Mouse (Mus musculus) ES-Bruce4 (cell line): ENCODE data around the gene Ern1.

Experiments used
- CTCF ChIP-seq: IDR thresholded peaks from one replicate; pipeline ENCODE4 v1.8.1; 2011; ENCODE audit warnings: low read depth, low read length
- EP300 ChIP-seq: IDR thresholded peaks from 2 replicates; pipeline ENCODE4 v1.6.1; 2011; ENCODE audit warnings: low read depth, low read length; ENCODE audit not compliant: insufficient read depth

- TF ChIP-seq CTCF, result no peak
- TF ChIP-seq EP300, result no peak
These were observed 12.3 kb downstream of the Ern1 start for GRCm38 (mm10) chr11:106475309-106475708.
